Mouse (Mus musculus): ENCODE results near the gene Mcm10. TPM values are rescaled to one million over a fixed set of nuclear protein-coding genes. Genes with fewer than 3 reads are reported as not detected.
A peak's percentile ranks its signal among the peaks of the same experiment; 100 is the strongest.

Gene Mcm10
- polyA plus RNA-seq (2014; fragmentation: Nextera tagmentation; extraction: Ambion mirVana), result 4.5 and 5.4 TPM in 2 replicates

DNA sequence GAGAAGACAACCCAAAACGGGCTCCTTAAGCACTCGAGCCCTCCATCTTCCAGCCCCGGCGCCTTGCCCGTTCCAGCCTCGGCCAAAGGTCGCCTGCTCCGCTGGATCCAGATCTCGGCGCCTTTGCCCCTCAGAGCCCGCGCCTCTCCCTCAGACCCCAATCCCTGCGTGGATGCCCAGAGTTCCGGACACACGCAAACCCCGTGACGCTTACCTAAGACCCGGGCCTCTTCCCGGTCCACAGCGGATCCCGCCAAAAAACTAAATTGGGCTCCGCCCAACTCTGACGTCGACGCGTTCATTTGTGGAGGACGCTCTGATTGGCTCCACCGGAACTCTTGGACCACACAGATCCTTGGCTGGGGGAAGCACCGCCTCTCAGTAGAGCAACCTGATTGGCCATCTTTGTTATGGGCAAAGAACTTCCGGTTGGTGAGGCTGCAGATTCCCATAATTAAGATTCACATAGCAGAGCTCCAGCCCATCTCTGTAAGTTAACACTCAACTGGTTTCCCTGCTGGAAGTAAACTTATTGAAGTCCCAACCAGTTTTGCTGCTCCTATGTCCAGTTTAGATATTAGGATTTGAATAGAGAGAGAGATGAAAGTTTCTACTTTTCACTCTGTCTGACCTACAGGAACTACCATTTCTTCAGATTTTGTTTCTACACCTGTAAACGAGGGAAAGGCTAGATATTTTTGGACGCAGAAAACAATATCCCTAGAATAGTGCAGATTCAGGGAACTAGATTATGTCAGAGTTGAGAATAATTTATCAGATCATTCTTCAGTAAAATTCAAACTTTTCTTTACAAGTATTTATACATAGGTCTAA is at the start of gene Mcm10:
TSS of gene Mcm10 (minus strand) at position 301 of the 834 bp plus-strand sequence.
- 5% methylated on average over 31 of the region's 32 CpGs for WGBS
- Histone ChIP-seq H3K4me1 (replicated peaks; ENCODE audit: control insufficient read depth, insufficient read depth, low read length) (no peaks in the 10 kb centered on the region), H3K36me3 (replicated peaks; ENCODE audit: control insufficient read depth, insufficient read depth) (no peaks in the 10 kb centered on the region), H3K27ac (no peak within 1 kb of the TSS; the same call in 1 of the 2 replicates), H3K4me3 (replicated peaks; ENCODE audit: low read length) (peak within 1 kb of the TSS; percentile 44), H3K9ac (no peak within 1 kb of the TSS), H3K9me3 (ENCODE audit: control insufficient read depth, low read length) (no peaks in the 10 kb centered on the region), H3K27me3 (ENCODE audit: control insufficient read depth, insufficient read depth, low read length) (no peaks in the 10 kb centered on the region), H3K4me2 (replicated peaks) (peak within 1 kb of the TSS; percentile 64)
- ATAC-seq (ENCODE audit: low FRiP score) (peak; percentile 100), DNase-seq (ENCODE audit: low spot score) (peak; percentile 97)

DNA sequence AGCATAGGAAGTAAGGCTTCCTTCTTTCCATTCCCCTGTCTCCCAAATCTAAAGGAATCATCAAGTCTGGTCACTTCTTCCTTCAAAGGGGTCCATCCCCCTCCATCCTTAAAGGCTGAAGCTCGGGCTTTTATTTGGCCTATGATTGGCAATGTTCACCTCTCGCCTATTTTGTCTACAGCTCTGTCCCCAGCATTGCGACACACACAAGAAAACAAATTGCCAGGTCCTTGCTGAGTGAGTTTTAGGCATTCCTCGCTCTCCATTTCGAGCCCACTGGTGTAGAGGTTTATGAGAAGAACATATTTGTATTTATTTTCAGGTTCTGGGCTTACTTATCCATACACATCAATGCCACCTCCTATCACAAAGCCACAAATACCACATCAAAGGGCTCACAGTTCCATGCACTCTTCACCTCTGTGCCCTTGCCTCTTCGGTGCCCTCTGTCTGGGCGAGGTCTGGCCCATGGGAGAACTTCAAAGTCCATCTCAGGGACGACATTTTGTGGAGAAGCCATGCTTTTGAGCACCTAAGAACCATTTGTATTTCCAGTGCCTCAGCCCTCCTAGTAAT is 48.6 kb upstream of the Mcm10 start:
- Histone ChIP-seq H3K9ac (no peak overlapping the region), H3K36me3 (replicated peaks; ENCODE audit: control insufficient read depth, insufficient read depth) (no peaks in the 10 kb centered on the region), H3K4me1 (replicated peaks; ENCODE audit: control insufficient read depth, insufficient read depth, low read length) (peaks cover 9% of the 10 kb centered on the region), H3K27me3 (ENCODE audit: control insufficient read depth, insufficient read depth, low read length) (0 out of 2 replicates have a peak, but pooled peaks cover 10% of the 10 kb centered on the region), H3K9me3 (ENCODE audit: control insufficient read depth, low read length) (no peaks in the 10 kb centered on the region), H3K4me3 (replicated peaks; ENCODE audit: low read length) (no peak overlapping the region), H3K4me2 (replicated peaks) (no peak overlapping the region), H3K27ac (no peak overlapping the region)
- ATAC-seq (ENCODE audit: low FRiP score) (no peak), DNase-seq (ENCODE audit: low spot score) (no peak)
- 85% methylated on average over 8 of the region's 8 CpGs for WGBS

DNA sequence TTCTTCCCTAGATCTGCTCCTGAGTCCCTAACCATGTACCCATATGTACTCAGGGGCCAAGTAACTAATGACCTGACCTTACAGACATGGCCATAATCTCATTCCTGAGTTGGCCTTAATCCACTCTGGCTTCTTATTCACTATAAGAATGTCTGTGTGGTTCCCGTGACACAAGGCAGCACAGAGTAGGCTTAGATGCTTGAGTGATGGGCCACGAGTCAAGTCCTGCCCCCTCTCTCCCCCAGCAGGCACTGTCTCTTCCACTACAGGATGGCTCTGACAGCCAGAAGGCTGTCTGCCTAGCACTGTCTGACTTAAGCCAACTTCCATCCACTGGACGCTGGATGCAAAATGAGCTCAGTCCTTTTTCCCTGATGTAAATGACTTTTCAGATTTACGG is 47.4 kb upstream of the Mcm10 start:
- Histone ChIP-seq H3K9me3 (ENCODE audit: control insufficient read depth, low read length) (peaks cover 4% of the 10 kb centered on the region; the same call in 1 of the 2 replicates), H3K4me3 (replicated peaks; ENCODE audit: low read length) (no peak overlapping the region), H3K27me3 (ENCODE audit: control insufficient read depth, insufficient read depth, low read length) (0 out of 2 replicates have a peak, but pooled peaks cover 10% of the 10 kb centered on the region), H3K4me1 (replicated peaks; ENCODE audit: control insufficient read depth, insufficient read depth, low read length) (peaks cover 9% of the 10 kb centered on the region), H3K4me2 (replicated peaks) (no peak overlapping the region), H3K27ac (no peak overlapping the region), H3K9ac (no peak overlapping the region), H3K36me3 (replicated peaks; ENCODE audit: control insufficient read depth, insufficient read depth) (no peaks in the 10 kb centered on the region)
- ATAC-seq (ENCODE audit: low FRiP score) (no peak), DNase-seq (ENCODE audit: low spot score) (no peak)
- 82% methylated on average over 4 of the region's 4 CpGs for WGBS

DNA sequence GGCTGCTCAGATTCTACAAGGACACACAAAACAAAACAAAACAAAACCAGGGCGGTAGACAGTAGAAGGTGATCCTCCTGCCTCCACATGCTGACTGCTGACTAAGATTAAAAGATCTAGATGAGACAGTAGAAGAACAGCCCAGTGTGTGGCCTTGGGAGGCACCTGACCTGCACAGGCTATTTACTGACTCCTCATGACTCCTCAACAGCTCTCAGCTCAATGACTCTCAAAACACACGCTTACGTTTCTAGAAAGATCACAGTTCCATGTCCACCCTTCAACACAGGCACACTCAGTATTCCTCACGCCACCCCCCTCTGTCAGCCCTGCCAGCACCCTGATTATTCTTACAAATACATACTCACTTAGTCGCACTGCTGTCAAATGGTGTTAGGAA is 45.8 kb upstream of the Mcm10 start:
- Histone ChIP-seq H3K36me3 (replicated peaks; ENCODE audit: control insufficient read depth, insufficient read depth) (no peaks in the 10 kb centered on the region), H3K27ac (no peak overlapping the region), H3K27me3 (ENCODE audit: control insufficient read depth, insufficient read depth, low read length) (0 out of 2 replicates have a peak, but pooled peaks cover 10% of the 10 kb centered on the region), H3K9me3 (ENCODE audit: control insufficient read depth, low read length) (peaks cover 4% of the 10 kb centered on the region; the same call in 1 of the 2 replicates), H3K4me3 (replicated peaks; ENCODE audit: low read length) (no peak overlapping the region), H3K4me1 (replicated peaks; ENCODE audit: control insufficient read depth, insufficient read depth, low read length) (peaks cover 8% of the 10 kb centered on the region), H3K9ac (no peak overlapping the region), H3K4me2 (replicated peaks) (no peak overlapping the region)
- DNase-seq (ENCODE audit: low spot score) (no peak), ATAC-seq (ENCODE audit: low FRiP score) (no peak)
- WGBS, result 82% methylated on average over 5 of the region's 5 CpGs

DNA sequence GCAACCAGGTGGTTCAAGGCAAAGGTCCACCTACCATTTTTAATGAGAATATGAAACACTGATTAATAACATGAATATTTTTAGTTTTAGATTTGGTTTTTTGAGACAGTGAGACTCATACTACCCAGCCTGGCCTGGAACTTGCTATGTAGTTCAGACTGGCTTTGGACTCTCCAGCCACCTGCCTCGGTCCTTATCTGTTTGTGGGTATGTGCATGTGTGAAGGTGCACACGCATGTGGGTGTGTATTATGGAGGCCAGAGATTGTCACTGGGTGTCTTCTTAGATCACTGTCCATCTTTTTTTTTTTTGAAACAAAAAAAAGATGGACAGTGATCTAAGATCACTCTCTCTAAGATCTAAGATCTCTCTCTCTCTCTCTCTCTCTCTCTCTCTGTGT is 38.0 kb upstream of the Mcm10 start:
- 90% methylated on average over 2 of the region's 2 CpGs for WGBS
- H3K27me3 ChIP-seq (ENCODE audit: control insufficient read depth, insufficient read depth, low read length), result no peaks in the 10 kb centered on the region
- ATAC-seq (ENCODE audit: low FRiP score) (no peak), DNase-seq (ENCODE audit: low spot score) (no peak)
- H3K4me2 ChIP-seq (replicated peaks), result no peak overlapping the region
- no peaks in the 10 kb centered on the region for H3K4me1 ChIP-seq (replicated peaks; ENCODE audit: control insufficient read depth, insufficient read depth, low read length)
- no peak overlapping the region for H3K4me3 ChIP-seq (replicated peaks; ENCODE audit: low read length)
- peaks cover 2% of the 10 kb centered on the region; the same call in 1 of the 2 replicates for H3K9me3 ChIP-seq (ENCODE audit: control insufficient read depth, low read length)
- no peaks in the 10 kb centered on the region for H3K36me3 ChIP-seq (replicated peaks; ENCODE audit: control insufficient read depth, insufficient read depth)
- H3K27ac ChIP-seq, result no peak overlapping the region
- H3K9ac ChIP-seq, result no peak overlapping the region

DNA sequence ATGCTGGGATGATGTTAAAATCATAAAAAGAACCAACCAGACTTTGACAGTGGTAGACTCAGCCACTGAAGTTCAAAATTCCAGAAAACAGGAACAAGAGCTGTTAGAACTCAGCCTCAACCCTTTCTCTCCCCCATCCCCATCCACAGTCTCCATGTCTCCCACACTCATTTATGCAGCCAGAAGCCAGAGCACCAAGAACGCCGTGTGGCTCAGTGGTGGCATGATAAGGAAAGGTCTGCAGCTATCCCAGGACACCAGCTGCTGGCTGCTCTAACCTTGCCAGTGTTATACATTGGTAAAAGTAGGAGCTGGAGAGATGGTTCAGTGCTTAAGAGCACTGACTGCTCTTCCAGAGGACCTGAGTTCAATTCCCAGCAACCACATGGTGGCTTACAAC is 34.4 kb upstream of the Mcm10 start:
- no peak overlapping the region for H3K9ac ChIP-seq
- no peaks in the 10 kb centered on the region for H3K27me3 ChIP-seq (ENCODE audit: control insufficient read depth, insufficient read depth, low read length)
- no peaks in the 10 kb centered on the region for H3K36me3 ChIP-seq (replicated peaks; ENCODE audit: control insufficient read depth, insufficient read depth)
- no peak overlapping the region for H3K27ac ChIP-seq
- WGBS, result 90% methylated on average over 2 of the region's 2 CpGs
- H3K4me3 ChIP-seq (replicated peaks; ENCODE audit: low read length), result no peak overlapping the region
- no peaks in the 10 kb centered on the region for H3K9me3 ChIP-seq (ENCODE audit: control insufficient read depth, low read length)
- no peaks in the 10 kb centered on the region for H3K4me1 ChIP-seq (replicated peaks; ENCODE audit: control insufficient read depth, insufficient read depth, low read length)
- no peak overlapping the region for H3K4me2 ChIP-seq (replicated peaks)
- ATAC-seq (ENCODE audit: low FRiP score) (no peak), DNase-seq (ENCODE audit: low spot score) (no peak)

DNA sequence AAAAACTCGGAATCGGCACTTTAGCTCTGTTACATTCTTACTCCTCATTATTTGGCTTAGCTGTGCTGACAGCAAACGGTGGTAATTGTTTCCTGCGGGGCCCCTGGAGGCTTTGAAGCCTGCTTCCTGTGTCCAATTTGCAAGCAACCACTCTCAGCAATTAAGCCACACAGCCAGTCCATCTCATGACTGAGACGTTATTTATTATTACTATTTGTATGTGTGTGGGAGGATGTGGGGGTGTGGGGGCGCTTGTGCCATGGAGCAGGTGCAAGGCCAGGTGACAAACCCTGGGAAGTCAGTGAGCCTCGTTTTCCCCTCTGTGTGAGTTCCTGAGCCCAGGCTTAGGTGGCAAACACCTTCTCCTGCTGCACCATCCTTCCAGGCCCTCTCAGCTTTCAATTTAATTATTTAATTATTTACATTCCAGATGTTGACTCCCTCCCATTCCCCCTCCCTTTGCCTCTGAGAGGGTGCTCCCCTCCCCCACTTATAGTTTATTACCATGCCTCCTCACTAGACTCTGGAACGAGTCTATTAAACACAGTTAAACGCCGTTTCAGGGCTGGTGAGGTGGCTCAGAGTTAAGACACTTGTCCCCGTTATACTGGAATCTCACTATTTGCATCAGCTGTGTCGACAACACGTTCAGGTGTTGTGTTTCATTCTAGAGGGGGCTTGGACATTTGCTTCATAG is 32.8 kb upstream of the Mcm10 start:
- DNase-seq (ENCODE audit: low spot score) (peak; percentile 38), ATAC-seq (ENCODE audit: low FRiP score) (peak; percentile 46; the same call in 1 of the 2 replicates)
- no peaks in the 10 kb centered on the region for H3K4me1 ChIP-seq (replicated peaks; ENCODE audit: control insufficient read depth, insufficient read depth, low read length)
- H3K27me3 ChIP-seq (ENCODE audit: control insufficient read depth, insufficient read depth, low read length), result no peaks in the 10 kb centered on the region
- H3K9me3 ChIP-seq (ENCODE audit: control insufficient read depth, low read length), result no peaks in the 10 kb centered on the region
- H3K4me2 ChIP-seq (replicated peaks), result no peak overlapping the region
- H3K9ac ChIP-seq, result no peak overlapping the region
- no peak overlapping the region for H3K27ac ChIP-seq
- no peaks in the 10 kb centered on the region for H3K36me3 ChIP-seq (replicated peaks; ENCODE audit: control insufficient read depth, insufficient read depth)
- WGBS, result 40% methylated on average over 13 of the region's 13 CpGs
- no peak overlapping the region for H3K4me3 ChIP-seq (replicated peaks; ENCODE audit: low read length)

DNA sequence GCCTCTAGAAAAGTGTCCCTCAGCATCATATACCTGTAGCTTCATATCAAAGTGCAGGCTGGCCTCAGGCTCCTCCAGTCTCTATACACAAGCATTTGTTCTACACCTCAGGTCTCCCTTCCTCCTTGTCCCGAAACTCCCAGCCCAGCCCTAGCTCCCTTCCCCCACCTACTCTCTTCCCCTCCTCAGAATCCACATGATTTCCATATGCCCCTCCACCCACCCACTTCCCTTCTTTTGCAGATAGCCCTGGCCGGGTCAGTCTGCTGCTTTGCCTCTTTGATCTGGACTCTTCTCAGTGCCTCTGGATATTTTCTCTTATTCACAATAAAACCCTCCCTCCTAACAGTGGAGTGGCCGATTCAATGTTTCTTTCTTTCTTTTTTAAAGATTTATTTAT is 31.7 kb upstream of the Mcm10 start:
- no peak for ATAC-seq (ENCODE audit: low FRiP score)
- Histone ChIP-seq H3K9me3 (ENCODE audit: control insufficient read depth, low read length) (no peaks in the 10 kb centered on the region), H3K4me1 (replicated peaks; ENCODE audit: control insufficient read depth, insufficient read depth, low read length) (no peaks in the 10 kb centered on the region), H3K36me3 (replicated peaks; ENCODE audit: control insufficient read depth, insufficient read depth) (no peaks in the 10 kb centered on the region), H3K27me3 (ENCODE audit: control insufficient read depth, insufficient read depth, low read length) (no peaks in the 10 kb centered on the region), H3K27ac (no peak overlapping the region), H3K4me2 (replicated peaks) (no peak overlapping the region), H3K4me3 (replicated peaks; ENCODE audit: low read length) (no peak overlapping the region), H3K9ac (no peak overlapping the region)
- no peak for DNase-seq (ENCODE audit: low spot score)
- WGBS, result 57% methylated on average over 3 of the region's 3 CpGs

DNA sequence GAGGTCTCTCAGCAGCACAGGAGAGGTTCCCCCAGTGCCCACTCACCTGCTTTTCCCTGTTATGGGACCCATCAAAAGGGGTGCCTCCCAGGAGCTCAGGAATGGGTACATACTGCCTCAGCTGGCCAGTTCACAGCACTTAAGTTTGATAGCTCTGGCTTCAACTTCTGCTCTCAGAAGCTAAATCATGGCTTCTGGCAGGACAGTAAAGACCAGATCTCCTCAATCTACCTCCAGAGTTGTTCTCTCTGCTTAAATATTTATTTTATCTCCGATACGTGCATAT is 30.8 kb upstream of the Mcm10 start:
- DNase-seq (ENCODE audit: low spot score) (no peak), ATAC-seq (ENCODE audit: low FRiP score) (no peak)
- Histone ChIP-seq H3K4me3 (replicated peaks; ENCODE audit: low read length) (no peak overlapping the region), H3K27me3 (ENCODE audit: control insufficient read depth, insufficient read depth, low read length) (no peaks in the 10 kb centered on the region), H3K9me3 (ENCODE audit: control insufficient read depth, low read length) (no peaks in the 10 kb centered on the region), H3K27ac (no peak overlapping the region), H3K36me3 (replicated peaks; ENCODE audit: control insufficient read depth, insufficient read depth) (no peaks in the 10 kb centered on the region), H3K4me2 (replicated peaks) (no peak overlapping the region), H3K4me1 (replicated peaks; ENCODE audit: control insufficient read depth, insufficient read depth, low read length) (no peaks in the 10 kb centered on the region), H3K9ac (no peak overlapping the region)
- WGBS, result 98% methylated on average over 2 of the region's 2 CpGs

Measured in hindbrain, embryonic 14.5 days (tissue).